Mouse (Mus musculus) Patski (cell line): ENCODE measurements around the gene Scg5. TPM values are rescaled to one million over a fixed set of nuclear protein-coding genes. Genes with fewer than 3 reads are reported as not detected.
A peak's percentile ranks its signal among the peaks of the same experiment; 100 is the strongest.

Source experiments
- ATAC-seq: fragments of 100-300 bp; one replicate; pipeline ENCODE4 v1.8.0; 2021
- CTCF ChIA-PET: fragments of 350-600 bp; sonication (Branson Sonifier 250); formaldehyde crosslinking; loops from one replicate; lab custom pipeline; 2022; ENCODE audit warnings: inconsistent platforms; lab: Charles Lee
- POLR2A ChIA-PET: fragments of 350-600 bp; sonication (Branson Sonifier 250); formaldehyde crosslinking; loops from one replicate; lab custom pipeline; 2022; ENCODE audit warnings: antibody characterized with exemption, inconsistent platforms; lab: Charles Lee
- DNase-seq: peaks from one replicate; pipeline ENCODE4 v3.0.0-alpha.2; 2011; ENCODE audit warnings: low read depth, low spot score
- H3K27me3 ChIP-seq: fragments of 371-371 bp; one replicate; pipeline ENCODE4 v1.5.1; 2021
- CTCF ChIP-seq: fragments of 100-300 bp; IDR thresholded peaks from one replicate; pipeline ENCODE4 v1.5.1; 2021
- in situ Hi-C: fragments of 300-500 bp; cut with MboI; formaldehyde crosslinking; loops from 3 replicates; pipeline ENCODE4 v1.11.1; 2018; ENCODE audit warnings: low pct_unique_long_range_greater_than_20kb, mixed read lengths
- polyA plus RNA-seq: library from polyadenylated mRNA; unstranded; gene quantifications from one replicate; pipeline ENCODE4 v1.2.3, GENCODE M21; 2021

The Scg5 gene
- polyA plus RNA-seq, 1 experiment from 2014 or later = 0.24 TPM

GRCm38 (mm10) chr2:113841656-113842437, 12.9 kb upstream of the Scg5 start:
- ATAC-seq = no peak
- TF ChIP-seq CTCF = no peak
- in situ Hi-C loops = no loop called here
- POLR2A ChIA-PET = no interaction called here
- DNase-seq = no peak
- CTCF ChIA-PET = no interaction called here
- H3K27me3 ChIP-seq = no peaks in the 10 kb centered on the region

GRCm38 (mm10) chr2:113839488-113839887, 10.6 kb upstream of the Scg5 start:
- ATAC-seq = peak; percentile 85
- CTCF ChIA-PET = interaction anchor here (0.6 to 1.6 kb wide), 6 partner anchors 8 to 338 kb away, joined by 3 to 4 read pairs (median 3); partner anchors contain the start of gene Arhgap11a
- POLR2A ChIA-PET = interaction anchor here (0.8 kb wide), 1 partner anchor 9 kb away, joined by 3 read pairs; the partner anchor contains the start of gene Arhgap11a
- TF ChIP-seq CTCF = no peak
- in situ Hi-C loops = no loop called here
- DNase-seq = no peak
- no peaks in the 10 kb centered on the region for H3K27me3 ChIP-seq

- DNase-seq = no peak
- in situ Hi-C loops = no loop called here
- ATAC-seq = no peak
- no peak for TF ChIP-seq CTCF
- no peaks in the 10 kb centered on the region for H3K27me3 ChIP-seq
- ChIA-PET CTCF (no interaction called here), POLR2A (no interaction called here)
These were observed 6.3 kb upstream of the Scg5 start for GRCm38 (mm10) chr2:113835219-113835618.

- no peaks in the 10 kb centered on the region for H3K27me3 ChIP-seq
- POLR2A ChIA-PET = interaction anchor here (1.1 kb wide), 1 partner anchor 20 kb away, joined by 3 read pairs; the partner anchor contains the start of gene Arhgap11a
- no peak for DNase-seq
- CTCF ChIA-PET = no interaction called here
- TF ChIP-seq CTCF = no peak
- no peak for ATAC-seq
- in situ Hi-C loops = no loop called here
These were observed 607 bp downstream of the Scg5 start for GRCm38 (mm10) chr2:113828086-113828942.

- ChIA-PET CTCF (interaction anchor here (1.0 to 1.8 kb wide), 6 partner anchors 15 to 325 kb away, joined by 3 to 6 read pairs (median 4); no protein-coding TSS in a partner anchor), POLR2A (interaction anchor here (0.7 kb wide), 1 partner anchor 277 kb away, joined by 4 read pairs; no protein-coding TSS in a partner anchor)
- ATAC-seq (no peak), DNase-seq (no peak)
- in situ Hi-C loops = no loop called here
- H3K27me3 ChIP-seq = no peaks in the 10 kb centered on the region
- TF ChIP-seq CTCF = peak; percentile 73
These were observed 5.0 kb downstream of the Scg5 start for GRCm38 (mm10) chr2:113823909-113824308.

- no peaks in the 10 kb centered on the region for H3K27me3 ChIP-seq
- no peak for TF ChIP-seq CTCF
- ChIA-PET CTCF (interaction anchor here (0.8 to 1.4 kb wide), 5 partner anchors 19 to 517 kb away, joined by 3 to 5 read pairs (median 3); no protein-coding TSS in a partner anchor), POLR2A (no interaction called here)
- ATAC-seq (no peak), DNase-seq (no peak)
- in situ Hi-C loops = no loop called here
These were observed 6.6 kb downstream of the Scg5 start for GRCm38 (mm10) chr2:113822367-113822766.

GRCm38 (mm10) chr2:113821176-113821734, 7.7 kb downstream of the Scg5 start:
- in situ Hi-C loops = no loop called here
- no peak for TF ChIP-seq CTCF
- ATAC-seq = no peak
- DNase-seq = no peak
- POLR2A ChIA-PET = no interaction called here
- H3K27me3 ChIP-seq = no peaks in the 10 kb centered on the region
- CTCF ChIA-PET = interaction anchor here (0.8 to 1.5 kb wide), 3 partner anchors 14 to 324 kb away, joined by 3 to 4 read pairs (median 3); no protein-coding TSS in a partner anchor

GRCm38 (mm10) chr2:113820117-113820516, 8.8 kb downstream of the Scg5 start:
- CTCF ChIA-PET = no interaction called here
- in situ Hi-C loops = no loop called here
- ATAC-seq = no peak
- no peak for TF ChIP-seq CTCF
- POLR2A ChIA-PET = no interaction called here
- no peaks in the 10 kb centered on the region for H3K27me3 ChIP-seq
- no peak for DNase-seq

GRCm38 (mm10) chr2:113817681-113818606, 11.0 kb downstream of the Scg5 start:
- CTCF ChIA-PET = interaction anchor here (0.7 to 1.6 kb wide), 4 partner anchors 10 to 282 kb away, joined by 3 to 10 read pairs (median 5); no protein-coding TSS in a partner anchor
- H3K27me3 ChIP-seq = no peaks in the 10 kb centered on the region
- no peak for TF ChIP-seq CTCF
- in situ Hi-C loops = no loop called here
- peak; percentile 57 for ATAC-seq
- no peak for DNase-seq
- POLR2A ChIA-PET = interaction anchor here (0.5 to 0.6 kb wide), 2 partner anchors 428 to 917 kb away, joined by 3 to 4 read pairs; no protein-coding TSS in a partner anchor
